Mouse (Mus musculus): ENCODE measurements around the gene Rnase12.

DNA sequence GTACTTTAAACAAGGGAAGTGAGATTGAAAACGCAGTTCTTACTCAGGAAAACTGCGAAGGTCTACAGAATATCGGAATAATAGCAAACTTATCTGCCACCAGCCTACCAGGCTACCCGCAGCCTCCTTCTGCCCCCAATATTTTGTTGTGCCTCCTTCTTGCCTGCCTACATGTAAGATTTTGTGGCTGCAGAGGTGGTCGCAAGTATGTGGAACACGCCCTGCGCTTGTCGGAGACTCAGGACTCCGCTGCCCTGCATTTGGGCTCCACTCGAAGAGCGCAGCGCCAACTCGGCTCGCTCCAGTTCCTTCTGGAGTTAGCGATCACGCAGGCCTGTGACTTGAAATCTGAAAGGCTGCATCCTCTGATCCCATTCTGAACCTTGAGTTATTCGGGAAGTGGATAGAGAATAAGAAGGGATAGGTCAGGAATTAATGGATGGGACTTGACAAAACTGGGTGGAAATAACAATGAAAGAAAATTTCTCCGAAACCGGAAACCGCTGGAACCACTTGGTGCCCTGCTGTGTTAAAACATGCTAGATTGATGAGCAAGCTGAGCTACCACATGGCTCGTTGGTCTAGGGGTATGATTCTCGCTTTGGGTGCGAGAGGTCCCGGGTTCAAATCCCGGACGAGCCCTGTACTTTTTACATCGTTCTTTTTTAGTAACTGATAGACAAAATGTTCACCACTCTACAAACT lies 32.8 kb upstream of the Rnase12 start:
- TF ChIP-seq CTCF (IDR thresholded peaks at IDR 0.05; ENCODE audit: low read depth) = no peak
- TF ChIP-seq EP300 (IDR thresholded peaks at IDR 0.05; ENCODE audit: low read depth) = no peak; the same call in 1 of the 2 replicates
